Mouse (Mus musculus) lung, postnatal 0 days (tissue): ENCODE measurements at regions not wholly inside any gene's neighbourhood (a gene's known extent, or its start where the extent isn't known, plus 50 kb on each side); places are given as distances from the start of the nearest gene placed in this dataset.

Experiments used
- CTCF ChIP-seq: IDR thresholded peaks from 2 replicates; pipeline ENCODE4 v1.5.1; 2016; ENCODE audit warnings: antibody characterized with exemption, mild to moderate bottlenecking
- EP300 ChIP-seq: IDR thresholded peaks from 2 replicates; pipeline ENCODE4 v1.6.1; 2016; ENCODE audit warnings: antibody characterized with exemption, mild to moderate bottlenecking, control low read depth

DNA sequence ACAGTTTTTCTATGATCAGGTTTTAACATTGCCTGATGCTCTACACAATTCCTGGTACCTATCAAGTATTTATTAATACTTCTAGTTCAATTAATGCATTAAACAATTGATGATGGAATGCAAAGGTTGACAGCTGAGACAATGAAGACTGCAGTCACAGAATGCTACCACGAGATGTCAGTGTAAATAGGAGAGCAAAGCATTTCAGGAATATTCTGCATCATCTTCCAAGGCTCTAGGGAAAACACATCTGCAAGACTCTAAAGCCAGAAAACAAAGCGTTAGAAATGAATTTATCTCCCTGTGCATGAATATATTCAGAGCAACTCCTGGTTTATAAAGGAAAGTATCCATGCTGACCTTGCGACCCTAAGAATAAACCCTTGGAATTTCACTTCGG lies 210.6 kb downstream of the Trib2 start:
- TF ChIP-seq CTCF (peak; percentile 84), EP300 (0 out of 2 replicates have a peak, but pooled peaks have one; percentile 7)
